ENCODE assay signal across 22 mouse cellular contexts in genomic region chr2:147703981-147704380, GRCm38 (mm10).
DNase-seq lines count a peak whose midpoint lies in the region; ATAC-seq and TF ChIP-seq lines count a peak whose summit lies in the region.
"Had no signal": no experiment of that assay in that cellular context is flagged by ENCODE, and none has a peak within 500 bp of the region (broad histone marks: within the 10 kb centered on the region; RNA-seq: fewer than 3 reads in every experiment).

No protein-coding gene starts in this region.

- 62% methylated on average over 10 of the region's 10 CpGs for WGBS in lung, embryonic 14.5 days

- TF ChIP-seq CTCF in lung, embryonic 14.5 days (IDR thresholded peaks at IDR 0.05; ENCODE audit: low read depth), result no peak

- peak; percentile 90 for DNase-seq in heart, adult 11 months
- no peak for DNase-seq in heart, adult 18-20 months
- no peak for DNase-seq in lung, embryonic 14.5 days
- no peak for DNase-seq in lung, postnatal 25 days (ENCODE audit: low spot score)
- peak; percentile 18 for DNase-seq in 3T3-L1 (ENCODE audit: low read depth, low spot score)
- no peak for DNase-seq in gastrocnemius, postnatal 36 days
- DNase-seq: adrenal gland, adult 2 months; adrenal gland, adult 8-10 months; adrenal gland, postnatal 10 days; adrenal gland, postnatal 14 days; adrenal gland, postnatal 25 days; adrenal gland, postnatal 36 days; B cell, adult 2 months; cerebellum, adult 11 months; cerebellum, adult 11-12 months; cerebellum, adult 18-20 months; cerebellum, adult 2 months had no signal

- H3K9ac ChIP-seq in lung, embryonic 14.5 days, result no peak overlapping the region

- H3K4me2 ChIP-seq in lung, embryonic 14.5 days, result no peak overlapping the region

- no peaks in the 10 kb centered on the region for H3K4me1 ChIP-seq in lung, embryonic 14.5 days (ENCODE audit: insufficient read depth)

- peak; percentile 8; the same call in 1 of the 2 replicates for ATAC-seq in lung, embryonic 14.5 days (ENCODE audit: insufficient read depth)
- ATAC-seq: activated CD4-positive, CD25-positive, alpha-beta regulatory T cell, adult 4 months; CD4-positive, CD25-positive, alpha-beta regulatory T cell, adult 4 months; Patski had no signal

- H3K9me3 ChIP-seq in lung, embryonic 14.5 days (ENCODE audit: low read depth, low read length), result no peaks in the 10 kb centered on the region

- intact Hi-C loops in gastrocnemius, postnatal 36 days (cut with DNase I), result no loop called here

- H3K27ac ChIP-seq in lung, embryonic 14.5 days (ENCODE audit: low read depth), result no peak overlapping the region

- H3K27me3 ChIP-seq in lung, embryonic 14.5 days (ENCODE audit: insufficient read depth, low read length), result no peaks in the 10 kb centered on the region
- H3K27me3 ChIP-seq: CH12.LX had no signal

- no peak overlapping the region for H3K4me3 ChIP-seq in lung, embryonic 14.5 days (ENCODE audit: low read depth, low read length)

- H3K36me3 ChIP-seq in lung, embryonic 14.5 days (ENCODE audit: insufficient read depth), result no peaks in the 10 kb centered on the region
- H3K36me3 ChIP-seq: G1E had no signal

Comparison
In these comparisons a context has a peak if more than half of its experiments do, and no peak if none do; other contexts are left out.
1. DNase-seq: peak in heart, adult 11 months (single experiment) and 3T3-L1 (single experiment); none in heart, adult 18-20 months (0 of 2), lung, embryonic 14.5 days (single experiment), lung, postnatal 25 days (single experiment) and gastrocnemius, postnatal 36 days (0 of 2).